Mouse (Mus musculus) limb, embryonic 13.5 days (tissue): Measurements from ENCODE around the gene Zfp668. TPM values are rescaled to one million over a fixed set of nuclear protein-coding genes. Genes with fewer than 3 reads are reported as not detected.
A peak's percentile ranks its signal among the peaks of the same experiment; 100 is the strongest.
"Not testable (repeated sequence)": the region's sequence is repeated elsewhere in the genome, so short reads cannot be mapped to it uniquely, and the experiment has no call there.

ENCODE experiments used
- ATAC-seq: fragments of 200-750 bp; cut with Nextera tagmentation; 2 replicates; pipeline ENCODE4 v1.8.0; 2017; ENCODE audit warnings: low read depth, moderate number of reproducible peaks, moderate TSS enrichment; ENCODE audit not compliant: low FRiP score
- H3K27ac ChIP-seq: fragments of 300-500 bp; sonication (generic); 2 replicates; pipeline ENCODE4 v1.5.1; 2015; ENCODE audit warnings: inconsistent platforms, mild to moderate bottlenecking, moderate library complexity
- H3K27me3 ChIP-seq: fragments of 300-500 bp; sonication (generic); 2 replicates; pipeline ENCODE4 v1.6.1; 2015; ENCODE audit warnings: mild to moderate bottlenecking, inconsistent platforms
- H3K36me3 ChIP-seq: fragments of 300-500 bp; sonication (generic); 2 replicates; pipeline ENCODE4 v1.6.1; 2015; ENCODE audit warnings: inconsistent platforms, mild to moderate bottlenecking, moderate library complexity
- H3K4me1 ChIP-seq: fragments of 300-500 bp; sonication (generic); 2 replicates; pipeline ENCODE4 v1.6.1; 2015; ENCODE audit warnings: inconsistent platforms
- H3K4me2 ChIP-seq: fragments of 300-500 bp; sonication (generic); replicated peaks from 2 replicates; pipeline ENCODE4 v1.6.1; 2015; ENCODE audit warnings: inconsistent platforms, mild to moderate bottlenecking, moderate library complexity
- H3K4me3 ChIP-seq: fragments of 300-500 bp; sonication (generic); 2 replicates; pipeline ENCODE4 v1.5.1; 2015; ENCODE audit warnings: moderate library complexity, mild to moderate bottlenecking, inconsistent platforms
- H3K9ac ChIP-seq: fragments of 300-500 bp; sonication (generic); 2 replicates; pipeline ENCODE4 v1.6.1; 2015; ENCODE audit warnings: mild to moderate bottlenecking, inconsistent platforms
- H3K9me3 ChIP-seq: fragments of 300-500 bp; sonication (generic); 2 replicates; pipeline ENCODE4 v1.6.1; 2016; ENCODE audit warnings: inconsistent platforms
- WGBS: fragments of 180-500 bp; shearing (Covaris S2); methylation state at CpG from one replicate; pipeline ENCODE4 v1.1.7; 2015; 5-methylcytosine and 5-hydroxymethylcytosine counted together
- polyA plus RNA-seq: library from polyadenylated mRNA; unstranded; fragments of >200 nt; fragmentation: Nextera tagmentation; extraction: Ambion mirVana; gene quantifications from 2 replicates; pipeline ENCODE4 v1.2.1, GENCODE M21; 2015

Gene Zfp668
- polyA plus RNA-seq, 1 experiment from 2014 or later = 24.4 TPM

DNA sequence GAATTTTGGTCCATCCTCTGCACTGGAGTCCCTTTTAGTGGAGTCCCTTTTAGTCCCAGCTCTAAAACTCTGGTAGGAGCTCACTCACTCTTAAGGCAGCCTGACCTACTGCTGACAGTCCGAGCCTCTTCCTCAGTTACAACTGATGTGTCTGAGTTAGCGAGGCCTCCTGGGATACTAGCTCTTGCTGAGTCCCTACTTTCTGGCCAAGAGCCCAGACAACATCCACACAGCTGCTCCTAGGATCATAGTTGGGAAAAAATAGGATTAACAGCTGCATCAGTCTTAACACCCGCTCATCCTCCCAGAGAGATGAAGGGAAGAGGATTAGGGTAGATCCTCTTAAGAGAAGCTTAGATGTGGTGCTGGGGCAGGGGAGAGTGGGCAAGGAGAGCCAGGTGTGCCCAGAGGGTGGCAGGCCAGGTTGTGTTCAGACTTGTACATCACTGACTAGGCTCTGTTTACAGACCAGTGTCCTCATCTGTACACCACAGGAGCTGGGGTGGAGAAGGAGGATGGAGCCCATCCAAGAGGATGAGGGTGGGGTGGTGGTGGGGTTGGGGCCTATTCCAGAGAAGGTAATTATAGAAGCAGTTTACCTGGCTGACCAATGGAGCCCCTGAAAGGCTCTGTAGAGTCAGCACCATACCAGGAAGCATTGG, 7.3 kb downstream of the Zfp668 start:
- Histone ChIP-seq H3K27ac (no peak overlapping the region), H3K9ac (0 out of 2 replicates have a peak overlapping the region, but pooled peaks have one; percentile 8), H3K4me1 (peaks cover 8% of the 10 kb centered on the region), H3K4me3 (no peak overlapping the region), H3K4me2 (no peak overlapping the region), H3K9me3 (no peaks in the 10 kb centered on the region), H3K36me3 (peaks cover 66% of the 10 kb centered on the region), H3K27me3 (no peaks in the 10 kb centered on the region)
- ATAC-seq = peak; percentile 67; the same call in 1 of the 2 replicates
- WGBS = 79% methylated on average over 3 of the region's 3 CpGs

DNA sequence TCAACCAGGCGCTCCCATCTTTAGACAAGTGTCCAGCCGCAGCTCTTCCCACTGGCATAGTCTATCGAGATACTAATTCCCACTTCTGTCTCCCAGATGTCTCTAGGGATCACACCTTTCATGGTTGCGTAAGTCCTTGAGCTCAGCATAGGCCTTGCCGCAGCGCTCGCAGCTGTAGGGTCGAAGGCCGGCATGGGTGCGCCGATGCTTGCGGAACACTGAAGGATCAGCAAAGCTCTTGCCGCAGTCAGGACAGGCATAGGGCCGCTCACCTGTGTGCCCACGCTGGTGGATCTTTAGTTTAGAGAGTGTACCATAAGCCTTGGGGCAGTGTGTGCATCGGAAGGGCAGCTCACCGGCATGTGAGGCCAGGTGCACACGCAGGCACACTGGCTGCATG, 9.0 kb downstream of the Zfp668 start:
- Histone ChIP-seq H3K27ac (no peak overlapping the region), H3K4me3 (no peak overlapping the region), H3K4me1 (no peaks in the 10 kb centered on the region), H3K9me3 (no peaks in the 10 kb centered on the region), H3K36me3 (peaks cover 64% of the 10 kb centered on the region), H3K4me2 (no peak overlapping the region), H3K27me3 (no peaks in the 10 kb centered on the region), H3K9ac (no peak overlapping the region)
- no peak for ATAC-seq
- 96% methylated on average over 18 of the region's 18 CpGs for WGBS

DNA sequence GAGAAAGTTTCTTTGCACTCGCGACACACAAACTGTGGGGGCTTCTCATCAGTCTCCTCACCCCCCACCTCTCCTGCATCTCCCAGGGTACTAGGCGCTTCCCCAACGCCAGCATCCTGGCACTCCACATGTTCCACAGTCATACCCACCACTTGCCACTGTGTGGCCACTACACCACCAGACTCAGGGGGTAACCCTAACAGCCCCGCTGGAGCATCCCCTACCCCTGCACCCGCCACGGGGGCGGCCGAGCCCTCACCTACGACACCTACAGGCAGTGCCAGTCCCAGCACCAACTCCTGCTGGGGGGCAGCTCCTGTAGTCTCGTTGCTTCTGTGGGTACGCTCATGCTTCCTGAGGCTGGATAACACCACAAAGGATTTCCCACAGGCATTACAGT, 10.2 kb downstream of the Zfp668 start:
- no peak overlapping the region for H3K4me3 ChIP-seq
- no peak overlapping the region for H3K9ac ChIP-seq
- 95% methylated on average over 12 of the region's 12 CpGs for WGBS
- no peaks in the 10 kb centered on the region for H3K9me3 ChIP-seq
- ATAC-seq = no peak
- H3K27ac ChIP-seq = no peak overlapping the region
- no peak overlapping the region for H3K4me2 ChIP-seq
- H3K4me1 ChIP-seq = no peaks in the 10 kb centered on the region
- H3K27me3 ChIP-seq = no peaks in the 10 kb centered on the region
- peaks cover 62% of the 10 kb centered on the region for H3K36me3 ChIP-seq

DNA sequence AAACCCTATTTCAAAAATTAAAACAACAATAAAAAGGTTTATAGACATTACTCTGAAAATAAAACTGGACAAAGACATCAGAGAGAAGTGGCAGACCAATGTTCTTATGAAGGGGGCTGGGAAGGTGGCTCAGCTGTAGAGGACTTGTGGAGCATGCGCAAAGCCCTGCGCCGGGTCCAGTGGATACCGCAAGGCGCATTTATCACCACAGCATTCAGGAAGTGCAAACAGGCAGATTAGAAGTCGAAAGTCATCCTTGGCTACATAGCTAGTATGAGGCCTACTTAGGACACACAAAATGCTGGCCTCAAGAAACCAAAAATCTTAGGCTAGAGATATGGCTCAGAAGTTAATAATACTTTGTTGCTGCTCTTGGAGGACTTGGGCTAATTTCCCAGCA, 18.4 kb downstream of the Zfp668 start:
- 0 out of 2 replicates have a peak, but pooled peaks cover 7% of the 10 kb centered on the region for H3K36me3 ChIP-seq
- H3K27me3 ChIP-seq = no peaks in the 10 kb centered on the region
- no peak overlapping the region for H3K4me3 ChIP-seq
- H3K9ac ChIP-seq = no peak overlapping the region
- no peak overlapping the region for H3K27ac ChIP-seq
- 90% methylated on average over 6 of the region's 6 CpGs for WGBS
- ATAC-seq = no peak
- H3K4me1 ChIP-seq = no peaks in the 10 kb centered on the region
- H3K9me3 ChIP-seq = no peaks in the 10 kb centered on the region
- H3K4me2 ChIP-seq = no peak overlapping the region

DNA sequence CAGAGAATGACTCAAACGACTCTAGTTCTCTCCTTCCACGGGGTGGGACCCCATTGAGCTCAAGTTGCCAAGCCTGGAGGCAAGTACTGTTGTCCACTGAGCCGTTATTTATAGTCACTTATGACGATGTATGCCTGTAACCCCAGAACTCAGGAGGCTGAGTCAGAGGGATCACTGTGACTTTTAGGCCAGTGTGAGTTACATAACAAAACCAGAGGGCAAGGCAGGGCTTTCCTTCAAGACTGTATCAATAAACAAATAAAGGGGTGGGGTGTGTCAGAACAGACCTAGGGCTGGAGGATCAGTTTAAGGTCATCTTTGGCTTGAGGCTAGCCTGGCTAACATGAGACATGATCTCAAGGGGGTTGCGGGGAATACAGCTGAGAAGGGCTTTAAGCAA, 25.7 kb downstream of the Zfp668 start:
- Histone ChIP-seq H3K27ac (no peak overlapping the region), H3K4me3 (no peak overlapping the region), H3K27me3 (no peaks in the 10 kb centered on the region), H3K9me3 (no peaks in the 10 kb centered on the region), H3K36me3 (peaks cover 25% of the 10 kb centered on the region), H3K4me2 (no peak overlapping the region), H3K9ac (no peak overlapping the region), H3K4me1 (no peaks in the 10 kb centered on the region)
- WGBS = 62% methylated on average over 5 of the region's 5 CpGs
- no peak for ATAC-seq

DNA sequence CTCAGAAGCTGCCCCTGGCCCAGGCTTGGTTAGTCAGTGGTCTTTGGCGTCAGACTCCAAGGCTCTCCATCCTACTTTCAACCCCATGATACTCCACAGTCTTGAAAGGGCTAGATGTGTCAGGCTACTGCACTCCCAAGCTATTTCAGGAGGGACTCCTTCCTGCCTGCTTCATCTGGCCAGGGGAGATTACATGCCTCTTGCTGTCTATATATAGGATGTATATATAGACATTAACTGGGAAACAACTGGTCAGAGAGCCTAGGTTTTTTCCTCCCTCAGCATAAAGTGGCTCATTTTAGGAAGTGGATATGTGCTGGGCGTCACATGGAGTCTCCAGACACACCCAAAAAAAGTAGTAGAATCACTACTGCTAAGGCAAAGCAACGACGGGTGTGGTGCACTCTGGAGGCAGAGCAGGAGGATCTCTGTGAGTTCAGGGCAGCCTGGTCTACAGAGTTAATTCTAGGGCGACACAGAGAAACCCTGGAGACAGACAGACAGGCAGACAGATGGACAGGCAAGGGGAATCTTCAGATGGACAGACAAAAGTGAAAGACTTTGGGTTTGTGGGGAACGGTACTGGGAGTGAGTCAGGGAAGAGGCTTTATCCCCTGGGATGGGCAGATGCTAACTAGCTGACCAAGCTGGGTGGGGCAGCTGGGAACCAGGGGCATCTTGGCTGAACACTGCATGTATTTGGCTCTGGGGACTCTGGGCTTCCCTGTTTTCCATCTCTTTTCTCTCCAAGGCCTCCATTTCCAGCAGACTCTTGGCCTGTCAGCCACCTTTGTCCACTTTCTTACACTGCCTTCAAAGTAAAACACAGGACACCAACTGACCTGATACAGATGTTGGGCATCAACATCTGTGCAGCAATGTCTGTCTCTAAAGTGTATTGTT, 26.4 kb downstream of the Zfp668 start:
- no peaks in the 10 kb centered on the region for H3K4me1 ChIP-seq
- WGBS = 74% methylated on average over 6 of the region's 6 CpGs
- H3K9me3 ChIP-seq = no peaks in the 10 kb centered on the region
- H3K4me3 ChIP-seq = no peak overlapping the region
- H3K4me2 ChIP-seq = no peak overlapping the region
- ATAC-seq = no peak; the same call in 1 of the 2 replicates
- peaks cover 31% of the 10 kb centered on the region for H3K36me3 ChIP-seq
- no peak overlapping the region for H3K27ac ChIP-seq
- H3K27me3 ChIP-seq = no peaks in the 10 kb centered on the region
- no peak overlapping the region for H3K9ac ChIP-seq

DNA sequence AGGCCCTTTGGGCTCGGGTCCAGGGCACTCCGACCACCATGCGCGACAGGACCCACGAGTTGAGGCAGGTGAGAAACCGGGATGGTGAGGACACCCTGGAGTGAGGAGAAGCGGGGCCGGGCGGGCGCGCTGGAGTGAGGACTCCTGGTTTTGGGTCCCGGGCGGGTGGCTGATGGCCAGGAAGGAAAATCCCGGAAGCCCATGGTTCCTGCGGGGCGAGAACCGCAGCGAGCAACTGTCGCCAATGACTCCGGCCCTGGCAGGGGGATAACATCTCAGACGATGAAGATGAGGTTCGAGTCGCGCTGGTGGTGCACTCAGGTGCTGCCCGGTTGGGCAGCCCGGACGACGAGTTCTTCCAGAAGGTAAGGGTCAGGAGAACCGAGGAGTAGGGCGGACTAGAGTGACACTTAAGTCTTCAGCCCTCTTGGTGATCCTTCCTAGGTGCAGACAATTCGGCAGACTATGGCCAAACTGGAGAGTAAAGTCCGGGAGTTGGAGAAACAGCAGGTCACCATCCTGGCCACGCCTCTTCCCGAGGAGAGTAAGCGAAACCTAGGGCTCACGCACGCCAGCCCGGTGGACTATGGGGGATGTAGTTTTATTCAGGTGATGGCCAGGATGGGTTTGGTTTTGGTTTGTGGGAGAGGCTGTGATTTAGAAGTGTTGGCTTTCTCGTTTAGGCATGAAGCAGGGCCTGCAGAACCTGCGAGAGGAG, 34.5 kb downstream of the Zfp668 start:
- H3K9me3 ChIP-seq = no peaks in the 10 kb centered on the region
- H3K4me1 ChIP-seq = peaks cover 14% of the 10 kb centered on the region
- peak; percentile 57 for ATAC-seq
- H3K4me3 ChIP-seq = peak overlapping the region; percentile 84
- under 1% methylated on average over 40 of the region's 40 CpGs for WGBS
- H3K9ac ChIP-seq = peak overlapping the region; percentile 79
- no peaks in the 10 kb centered on the region for H3K27me3 ChIP-seq
- peaks cover 34% of the 10 kb centered on the region for H3K36me3 ChIP-seq
- peak overlapping the region; percentile 89 for H3K27ac ChIP-seq
- peak overlapping the region; percentile 79 for H3K4me2 ChIP-seq

DNA sequence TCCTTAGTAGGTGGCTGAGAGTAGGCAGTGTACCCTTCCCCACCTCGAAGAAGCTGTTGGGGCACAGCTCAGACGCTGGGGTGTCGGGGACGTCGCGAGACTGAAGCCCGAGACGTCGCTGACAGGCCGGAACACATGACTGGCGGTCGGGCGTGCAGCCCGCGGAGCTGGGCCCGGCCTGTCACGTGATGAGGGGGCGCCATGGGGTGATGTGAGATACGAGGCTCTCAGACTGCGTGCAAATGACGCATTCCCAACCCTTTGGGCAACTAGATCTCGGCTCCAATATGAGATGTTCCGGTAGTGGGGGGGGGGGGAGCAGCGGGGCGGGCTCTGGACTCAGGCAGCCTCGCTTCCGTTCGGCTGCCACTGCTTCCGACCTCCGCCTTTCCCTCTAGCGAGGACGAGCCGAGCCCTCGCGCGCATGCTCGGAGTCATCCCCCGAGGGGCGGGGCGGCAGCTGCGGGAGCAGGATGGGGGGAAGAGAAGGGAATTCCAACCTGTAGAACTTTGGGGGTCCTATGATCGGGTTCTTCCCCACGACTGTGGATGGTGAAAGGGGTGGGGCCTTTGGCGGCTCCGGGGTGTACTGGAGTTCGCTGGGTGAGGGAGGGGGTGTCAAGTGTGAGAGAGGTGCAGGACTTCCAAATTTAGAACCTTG, 35.2 kb downstream of the Zfp668 start:
- Histone ChIP-seq H3K4me3 (peak overlapping the region; percentile 84), H3K36me3 (peaks cover 29% of the 10 kb centered on the region), H3K9me3 (no peaks in the 10 kb centered on the region), H3K27ac (peak overlapping the region; percentile 89), H3K9ac (peak overlapping the region; percentile 79), H3K4me1 (peaks cover 14% of the 10 kb centered on the region), H3K27me3 (no peaks in the 10 kb centered on the region), H3K4me2 (peak overlapping the region; percentile 79)
- peak; percentile 91 for ATAC-seq
- WGBS = under 1% methylated on average over 46 of the region's 46 CpGs

DNA sequence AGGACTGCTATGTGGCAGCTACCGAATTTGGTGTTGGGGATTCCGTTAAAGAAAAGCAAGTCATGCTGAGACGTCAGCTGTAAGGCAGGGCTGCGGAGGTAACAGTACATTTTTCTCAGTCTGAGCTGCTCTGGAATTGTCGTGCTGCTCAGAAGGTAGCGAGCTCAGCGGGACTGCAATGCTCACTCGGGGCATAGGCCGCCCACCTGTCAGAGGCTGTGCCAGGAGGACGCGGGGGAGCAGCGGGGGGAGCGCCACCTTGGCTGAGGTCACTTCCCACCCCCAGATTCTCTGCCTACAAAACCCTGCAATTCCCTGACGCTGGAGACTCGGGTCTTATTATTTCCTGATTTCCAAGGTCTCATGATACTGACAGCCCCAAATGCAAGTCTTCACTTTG, 35.7 kb downstream of the Zfp668 start:
- peak overlapping the region; percentile 79 for H3K4me2 ChIP-seq
- H3K36me3 ChIP-seq = peaks cover 23% of the 10 kb centered on the region
- H3K9me3 ChIP-seq = no peaks in the 10 kb centered on the region
- peak overlapping the region; percentile 79 for H3K9ac ChIP-seq
- peak; percentile 3; the same call in 1 of the 2 replicates for ATAC-seq
- H3K27me3 ChIP-seq = no peaks in the 10 kb centered on the region
- 3% methylated on average over 15 of the region's 15 CpGs for WGBS
- peaks cover 14% of the 10 kb centered on the region for H3K4me1 ChIP-seq
- H3K4me3 ChIP-seq = peak overlapping the region; percentile 84
- peak overlapping the region; percentile 89 for H3K27ac ChIP-seq

DNA sequence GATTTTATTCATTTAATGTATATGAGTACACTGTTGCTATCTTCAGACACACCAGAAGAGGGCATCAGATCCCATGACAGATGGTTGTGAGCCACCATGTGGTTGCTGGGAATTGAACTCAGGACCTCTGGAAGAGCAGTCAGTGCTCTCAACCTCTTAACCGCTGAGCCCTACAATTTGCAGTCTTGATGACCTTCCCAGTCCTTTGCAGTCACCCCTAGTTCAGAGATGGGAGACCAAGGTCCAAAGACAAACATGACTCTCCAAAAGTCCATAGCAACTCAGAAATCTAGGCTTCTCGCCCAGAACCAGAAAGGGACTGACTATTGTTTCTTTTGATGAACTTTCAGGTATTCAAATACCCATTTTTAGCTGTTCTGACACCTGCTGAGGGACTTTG, 36.6 kb downstream of the Zfp668 start:
- Histone ChIP-seq H3K36me3 (peaks cover 17% of the 10 kb centered on the region), H3K4me2 (peak overlapping the region; percentile 79), H3K4me1 (peaks cover 14% of the 10 kb centered on the region)
- H3K27ac ChIP-seq, ATAC-seq, H3K9me3 ChIP-seq, H3K9ac ChIP-seq, H3K4me3 ChIP-seq, H3K27me3 ChIP-seq: not testable (repeated sequence)
- 80% methylated on average over 2 of the region's 2 CpGs for WGBS

DNA sequence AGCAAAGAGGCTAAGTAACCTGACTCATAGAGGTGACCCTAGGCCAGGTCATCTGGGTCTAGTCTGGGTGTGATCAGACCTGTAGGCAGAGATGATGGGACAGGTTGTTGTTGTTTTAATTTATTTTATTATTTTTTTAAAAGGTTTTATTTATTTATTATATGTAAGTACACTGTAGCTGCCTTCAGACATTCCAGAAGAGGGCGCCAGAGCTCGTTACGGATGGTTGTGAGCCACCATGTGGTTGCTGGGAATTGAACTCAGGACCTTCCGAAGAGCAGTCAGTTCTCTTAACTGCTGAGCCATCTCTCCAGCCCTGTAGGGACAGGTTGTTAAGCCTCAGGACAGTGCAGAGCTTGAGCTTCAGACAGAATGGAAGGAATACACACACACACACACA, 38.8 kb downstream of the Zfp668 start:
- not testable (repeated sequence) for H3K4me2 ChIP-seq, H3K9me3 ChIP-seq, H3K4me3 ChIP-seq, H3K27me3 ChIP-seq, H3K36me3 ChIP-seq, H3K27ac ChIP-seq, ATAC-seq, H3K9ac ChIP-seq
- H3K4me1 ChIP-seq = peaks cover 12% of the 10 kb centered on the region
- WGBS = 68% methylated on average over 4 of the region's 4 CpGs
